Mouse (Mus musculus) intestine, embryonic 16.5 days (tissue): Measurements from ENCODE around the gene Cog6. TPM values are rescaled to one million over a fixed set of nuclear protein-coding genes. Genes with fewer than 3 reads are reported as not detected.

ENCODE experiments used
- ATAC-seq: fragments of 200-750 bp; cut with Nextera tagmentation; 2 replicates; pipeline ENCODE4 v1.8.0; 2017; ENCODE audit warnings: moderate TSS enrichment, moderate library complexity
- H3K27ac ChIP-seq: fragments of 300-500 bp; sonication (generic); 2 replicates; pipeline ENCODE4 v1.5.1; 2014; ENCODE audit warnings: mild to moderate bottlenecking, low read length
- H3K27me3 ChIP-seq: fragments of 300-500 bp; sonication (generic); replicated peaks from 2 replicates; pipeline ENCODE4 v1.6.1; 2014; ENCODE audit warnings: low read length, control low read depth, mixed read lengths; ENCODE audit not compliant: control insufficient read depth, insufficient read depth
- H3K36me3 ChIP-seq: fragments of 300-500 bp; sonication (generic); 2 replicates; pipeline ENCODE4 v1.6.1; 2014; ENCODE audit warnings: low read length, control low read depth; ENCODE audit not compliant: control insufficient read depth, insufficient read depth
- H3K4me1 ChIP-seq: fragments of 300-500 bp; sonication (generic); 2 replicates; pipeline ENCODE4 v1.6.1; 2014; ENCODE audit warnings: low read length, control low read depth, mixed read lengths; ENCODE audit not compliant: control insufficient read depth, insufficient read depth
- H3K4me2 ChIP-seq: fragments of 300-500 bp; sonication (generic); 2 replicates; pipeline ENCODE4 v1.6.1; 2014; ENCODE audit warnings: low read depth, low read length, control low read depth
- H3K4me3 ChIP-seq: fragments of 300-500 bp; sonication (generic); 2 replicates; pipeline ENCODE4 v1.5.1; 2014; ENCODE audit warnings: mild to moderate bottlenecking, low read length
- H3K9ac ChIP-seq: fragments of 300-500 bp; sonication (generic); 2 replicates; pipeline ENCODE4 v1.6.1; 2014; ENCODE audit warnings: low read depth, low read length
- H3K9me3 ChIP-seq: fragments of 300-500 bp; sonication (generic); 2 replicates; pipeline ENCODE4 v1.6.1; 2016; ENCODE audit warnings: low read length, control low read depth; ENCODE audit not compliant: control insufficient read depth
- WGBS: fragments of 180-500 bp; shearing (Covaris S2); extraction: QIAGEN DNeasy Blood & Tissue Kit; methylation state at CpG from one replicate; pipeline ENCODE4 v1.1.7; 2014; 5-methylcytosine and 5-hydroxymethylcytosine counted together
- polyA plus RNA-seq: library from polyadenylated mRNA; unstranded; fragments of >200 nt; fragmentation: Nextera tagmentation; extraction: Ambion mirVana; gene quantifications from 2 replicates; pipeline ENCODE4 v1.2.1, GENCODE M21; 2015

The Cog6 gene
- polyA plus RNA-seq, 1 experiment from 2014 or later: 37.5 TPM

- Histone ChIP-seq H3K4me3 (no peak overlapping the region), H3K27me3 (no peaks in the 10 kb centered on the region), H3K36me3 (no peaks in the 10 kb centered on the region), H3K9me3 (no peaks in the 10 kb centered on the region), H3K4me2 (no peak overlapping the region), H3K9ac (no peak overlapping the region), H3K27ac (no peak overlapping the region), H3K4me1 (no peaks in the 10 kb centered on the region)
- WGBS: 60% methylated on average over 10 of the region's 10 CpGs
- no peak for ATAC-seq
Measured at GRCm38 (mm10) chr3:52982993-52983392, 34.0 kb downstream of the Cog6 start.

GRCm38 (mm10) chr3:52974674-52975556 is 42.1 kb downstream of the Cog6 start:
- WGBS: 48% methylated on average over 15 of the region's 15 CpGs
- no peak overlapping the region for H3K27ac ChIP-seq
- 0 out of 2 replicates have a peak, but pooled peaks have one; percentile 18 for ATAC-seq

GRCm38 (mm10) chr3:52972916-52973315 is 44.1 kb downstream of the Cog6 start:
- Histone ChIP-seq H3K9me3 (no peaks in the 10 kb centered on the region), H3K4me2 (no peak overlapping the region), H3K27ac (no peak overlapping the region), H3K9ac (no peak overlapping the region), H3K36me3 (no peaks in the 10 kb centered on the region), H3K27me3 (no peaks in the 10 kb centered on the region), H3K4me1 (no peaks in the 10 kb centered on the region), H3K4me3 (no peak overlapping the region)
- ATAC-seq: no peak
- WGBS: 77% methylated on average over 7 of the region's 7 CpGs

More at GRCm38 (mm10) chr3:52974674-52975556, 42.1 kb downstream of the Cog6 start:
- Histone ChIP-seq H3K27me3 (no peaks in the 10 kb centered on the region), H3K9me3 (no peaks in the 10 kb centered on the region), H3K9ac (no peak overlapping the region), H3K4me1 (no peaks in the 10 kb centered on the region), H3K36me3 (no peaks in the 10 kb centered on the region), H3K4me3 (no peak overlapping the region), H3K4me2 (no peak overlapping the region)

- H3K4me3 ChIP-seq: no peak overlapping the region
- H3K9ac ChIP-seq: no peak overlapping the region
- H3K27me3 ChIP-seq: no peaks in the 10 kb centered on the region
- no peak for ATAC-seq
- no peak overlapping the region for H3K27ac ChIP-seq
- H3K4me2 ChIP-seq: no peak overlapping the region
- 96% methylated on average over 5 of the region's 5 CpGs for WGBS
- no peaks in the 10 kb centered on the region for H3K9me3 ChIP-seq
- no peaks in the 10 kb centered on the region for H3K4me1 ChIP-seq
- H3K36me3 ChIP-seq: no peaks in the 10 kb centered on the region
Measured at GRCm38 (mm10) chr3:52967046-52967445, 50.0 kb downstream of the Cog6 start.

- H3K4me1 ChIP-seq: no peaks in the 10 kb centered on the region
- H3K9ac ChIP-seq: no peak overlapping the region
- no peak overlapping the region for H3K4me2 ChIP-seq
- no peaks in the 10 kb centered on the region for H3K27me3 ChIP-seq
- no peak overlapping the region for H3K27ac ChIP-seq
- H3K9me3 ChIP-seq: no peaks in the 10 kb centered on the region
- no peak overlapping the region for H3K4me3 ChIP-seq
- no peaks in the 10 kb centered on the region for H3K36me3 ChIP-seq
- no peak for ATAC-seq
- 62% methylated on average over 7 of the region's 7 CpGs for WGBS
Measured at GRCm38 (mm10) chr3:52964206-52964605, 52.8 kb downstream of the Cog6 start.

GRCm38 (mm10) chr3:52963441-52963840 is 53.6 kb downstream of the Cog6 start:
- no peak for ATAC-seq
- H3K4me1 ChIP-seq: no peaks in the 10 kb centered on the region
- H3K4me3 ChIP-seq: no peak overlapping the region
- no peak overlapping the region for H3K27ac ChIP-seq
- H3K4me2 ChIP-seq: no peak overlapping the region
- WGBS: 86% methylated on average over 8 of the region's 8 CpGs
- H3K9me3 ChIP-seq: no peaks in the 10 kb centered on the region
- H3K27me3 ChIP-seq: no peaks in the 10 kb centered on the region
- no peak overlapping the region for H3K9ac ChIP-seq
- no peaks in the 10 kb centered on the region for H3K36me3 ChIP-seq

GRCm38 (mm10) chr3:52962391-52962790 is 54.6 kb downstream of the Cog6 start:
- no peaks in the 10 kb centered on the region for H3K4me1 ChIP-seq
- no peak for ATAC-seq
- no peak overlapping the region for H3K27ac ChIP-seq
- 94% methylated on average over 14 of the region's 14 CpGs for WGBS
- no peaks in the 10 kb centered on the region for H3K27me3 ChIP-seq
- H3K4me3 ChIP-seq: no peak overlapping the region
- H3K9me3 ChIP-seq: no peaks in the 10 kb centered on the region
- H3K9ac ChIP-seq: no peak overlapping the region
- H3K36me3 ChIP-seq: no peaks in the 10 kb centered on the region
- H3K4me2 ChIP-seq: no peak overlapping the region

GRCm38 (mm10) chr3:52961661-52962060 is 55.4 kb downstream of the Cog6 start:
- Histone ChIP-seq H3K27ac (no peak overlapping the region), H3K4me3 (no peak overlapping the region), H3K9ac (no peak overlapping the region), H3K36me3 (no peaks in the 10 kb centered on the region), H3K4me2 (no peak overlapping the region), H3K4me1 (no peaks in the 10 kb centered on the region), H3K27me3 (no peaks in the 10 kb centered on the region), H3K9me3 (no peaks in the 10 kb centered on the region)
- ATAC-seq: no peak
- 73% methylated on average over 3 of the region's 3 CpGs for WGBS

GRCm38 (mm10) chr3:52960951-52961350 is 56.1 kb downstream of the Cog6 start:
- Histone ChIP-seq H3K9me3 (no peaks in the 10 kb centered on the region), H3K4me3 (no peak overlapping the region), H3K36me3 (no peaks in the 10 kb centered on the region), H3K27me3 (no peaks in the 10 kb centered on the region), H3K4me1 (no peaks in the 10 kb centered on the region), H3K9ac (no peak overlapping the region), H3K27ac (no peak overlapping the region), H3K4me2 (no peak overlapping the region)
- no peak for ATAC-seq
- 95% methylated on average over 13 of the region's 13 CpGs for WGBS
